Mouse (Mus musculus): ENCODE data around the gene Scn5a. TPM values are rescaled to one million over a fixed set of nuclear protein-coding genes. Genes with fewer than 3 reads are reported as not detected.

Gene Scn5a
- polyA plus RNA-seq, 1 experiment from 2014 or later = 0.10 TPM

Other genes with a start within 250 kb of the Scn5a start
- 99.1 and 101 TPM in 2 replicates for gene Acaa1a, start 239.3 kb downstream of the Scn5a start, polyA plus RNA-seq (2014; fragmentation: Nextera tagmentation; extraction: Ambion mirVana)
- gene Myd88, start 237.6 kb downstream of the Scn5a start, polyA plus RNA-seq (2014; fragmentation: Nextera tagmentation; extraction: Ambion mirVana) = 28.4 and 33.9 TPM in 2 replicates
- 5.0 and 5.2 TPM in 2 replicates for gene Xylb, start 221.6 kb downstream of the Scn5a start, polyA plus RNA-seq (2014; fragmentation: Nextera tagmentation; extraction: Ambion mirVana)
- gene Slc22a14, start 213.5 kb downstream of the Scn5a start, polyA plus RNA-seq (2014; fragmentation: Nextera tagmentation; extraction: Ambion mirVana) = not detected in 2 replicates
- gene Acvr2b, start 176.9 kb downstream of the Scn5a start, polyA plus RNA-seq (2014; fragmentation: Nextera tagmentation; extraction: Ambion mirVana) = 24.2 and 29.4 TPM in 2 replicates
- gene Exog, start 134.1 kb downstream of the Scn5a start, polyA plus RNA-seq (2014; fragmentation: Nextera tagmentation; extraction: Ambion mirVana) = 29.0 and 31.1 TPM in 2 replicates
- gene Scn10a, start 140.3 kb upstream of the Scn5a start, polyA plus RNA-seq (2014; fragmentation: Nextera tagmentation; extraction: Ambion mirVana) = not detected in 2 replicates
- not detected in 2 replicates for gene Scn11a, start 246.4 kb upstream of the Scn5a start, polyA plus RNA-seq (2014; fragmentation: Nextera tagmentation; extraction: Ambion mirVana)

Measured in stomach, embryonic 14.5 days (tissue).